Mouse (Mus musculus) MEL (cell line): ENCODE measurements around the gene Comt. TPM values are rescaled to one million over a fixed set of nuclear protein-coding genes. Genes with fewer than 3 reads are reported as not detected.

Experiments
- DNase-seq: peaks from one replicate; pipeline ENCODE4 v3.0.0; 2011; ENCODE audit warnings: low read depth, low spot score
- H3K27ac ChIP-seq: 2 replicates; pipeline ENCODE4 v1.5.1; 2012; ENCODE audit warnings: low read depth, mild to moderate bottlenecking, control low read depth, low read length, moderate library complexity; ENCODE audit not compliant: control insufficient read depth
- H3K27me3 ChIP-seq, 2 experiments: fragments of 150-350 bp in 1 of 2; sonication (generic) in 1 of 2; 2 replicates each; pipeline ENCODE4 v1.6.1; 2012; ENCODE audit warnings: low read length in 2 of 2, mild to moderate bottlenecking in 2 of 2, improper control_type of control experiment in 1 of 2, moderate library complexity in 1 of 2; ENCODE audit not compliant: insufficient read depth in 2 of 2, control insufficient read depth in 1 of 2
- H3K36me3 ChIP-seq, 2 experiments: 2 replicates each; pipeline ENCODE4 v1.6.1; 2012 to 2014; ENCODE audit warnings: low read length in 2 of 2, improper control_type of control experiment in 1 of 2, inconsistent platforms in 1 of 2, mild to moderate bottlenecking in 1 of 2; ENCODE audit not compliant: insufficient read depth in 2 of 2, control insufficient read depth in 1 of 2
- H3K4me1 ChIP-seq, 2 experiments: fragments of 150-350 bp in 1 of 2; sonication (generic) in 1 of 2; 2 replicates each; pipeline ENCODE4 v1.6.1; 2012; ENCODE audit warnings: low read length in 2 of 2, improper control_type of control experiment in 1 of 2, mild to moderate bottlenecking in 1 of 2; ENCODE audit not compliant: insufficient read depth in 2 of 2, control insufficient read depth in 1 of 2
- H3K4me3 ChIP-seq, 2 experiments: fragments of 150-350 bp in 1 of 2; sonication (generic) in 1 of 2; 2 replicates each; pipeline ENCODE4 v1.5.1; 2012; ENCODE audit warnings: low read depth in 2 of 2, low read length in 2 of 2, mild to moderate bottlenecking in 2 of 2, moderate library complexity in 2 of 2, control low read depth in 1 of 2, improper control_type of control experiment in 1 of 2; ENCODE audit not compliant: control insufficient read depth in 1 of 2, insufficient read depth in 1 of 2
- H3K79me2 ChIP-seq: 2 replicates; pipeline ENCODE4 v1.6.1; 2012; ENCODE audit warnings: mild to moderate bottlenecking, low read length, moderate library complexity; ENCODE audit not compliant: control insufficient read depth, poor library complexity, insufficient read depth
- H3K9ac ChIP-seq: 2 replicates; pipeline ENCODE4 v1.6.1; 2012; ENCODE audit warnings: low read depth, mild to moderate bottlenecking, control low read depth, low read length, moderate library complexity; ENCODE audit not compliant: control insufficient read depth, poor library complexity, severe bottlenecking
- H3K9me3 ChIP-seq: fragments of 150-350 bp; sonication (generic); replicated peaks from 2 replicates; pipeline ENCODE4 v1.6.1; 2012; ENCODE audit warnings: mild to moderate bottlenecking, low read length, improper control_type of control experiment, moderate library complexity; ENCODE audit not compliant: insufficient read depth
- BHLHE40 ChIP-seq: IDR thresholded peaks from 2 replicates; pipeline ENCODE4 v1.6.1; 2012; ENCODE audit warnings: low read depth, mild to moderate bottlenecking, inconsistent platforms, low read length, improper control_type of control experiment, borderline replicate concordance
- CHD1 ChIP-seq: IDR thresholded peaks from 2 replicates; pipeline ENCODE4 v1.6.1; 2012; ENCODE audit warnings: low read depth, mild to moderate bottlenecking, inconsistent platforms, low read length, improper control_type of control experiment
- CHD2 ChIP-seq: IDR thresholded peaks from 2 replicates; pipeline ENCODE4 v1.6.1; 2011; ENCODE audit warnings: low read length, improper control_type of control experiment
- CTCF ChIP-seq, 3 experiments: IDR thresholded peaks in 2 of 3; conservative IDR thresholded peaks in 1 of 3; 2 replicates each; pipeline ENCODE4 v1.5.1; 2011 to 2012; ENCODE audit warnings: low read length in 3 of 3, low read depth in 2 of 3, mild to moderate bottlenecking in 2 of 3, improper control_type of control experiment in 1 of 3, inconsistent platforms in 1 of 3, mixed read lengths in 1 of 3, moderate library complexity in 1 of 3; ENCODE audit not compliant: control insufficient read depth in 1 of 3, insufficient read depth in 1 of 3, poor library complexity in 1 of 3, severe bottlenecking in 1 of 3
- ELF1 ChIP-seq: IDR thresholded peaks from 2 replicates; pipeline ENCODE4 v1.6.1; 2014; ENCODE audit warnings: low read depth, mild to moderate bottlenecking, inconsistent platforms, low read length, improper control_type of control experiment, moderate library complexity
- EP300 ChIP-seq, 2 experiments: IDR thresholded peaks; 2 replicates each; pipeline ENCODE4 v1.6.1; 2011; ENCODE audit warnings: improper control_type of control experiment in 2 of 2, low read length in 2 of 2, low read depth in 1 of 2, mild to moderate bottlenecking in 1 of 2
- ETS1 ChIP-seq: IDR thresholded peaks from 2 replicates; pipeline ENCODE4 v1.6.1; 2012; ENCODE audit warnings: low read depth, mild to moderate bottlenecking, inconsistent platforms, low read length, improper control_type of control experiment, moderate library complexity
- GATA1 ChIP-seq: IDR thresholded peaks from 2 replicates; pipeline ENCODE4 v1.6.1; 2011; ENCODE audit warnings: low read depth, low read length, improper control_type of control experiment
- HCFC1 ChIP-seq: IDR thresholded peaks from 2 replicates; pipeline ENCODE4 v1.6.1; 2012; ENCODE audit warnings: low read depth, mild to moderate bottlenecking, inconsistent platforms, low read length, improper control_type of control experiment, moderate library complexity
- JUND ChIP-seq: IDR thresholded peaks from 2 replicates; pipeline ENCODE4 v1.6.1; 2011; ENCODE audit warnings: low read depth, mild to moderate bottlenecking, improper control_type of control experiment, low read length
- KAT2A ChIP-seq: conservative IDR thresholded peaks from 2 replicates; pipeline ENCODE4 v1.6.1; 2012; ENCODE audit warnings: low read depth, low read length, improper control_type of control experiment, inconsistent platforms
- MAFK ChIP-seq: IDR thresholded peaks from 2 replicates; pipeline ENCODE4 v1.6.1; 2011; ENCODE audit warnings: low read depth, mild to moderate bottlenecking, low read length, improper control_type of control experiment, borderline replicate concordance
- MAX ChIP-seq: IDR thresholded peaks from 2 replicates; pipeline ENCODE4 v1.6.1; 2011; ENCODE audit warnings: low read length, improper control_type of control experiment
- MEF2A ChIP-seq: IDR thresholded peaks from 2 replicates; pipeline ENCODE4 v1.6.1; 2014; ENCODE audit warnings: low read depth, mild to moderate bottlenecking, inconsistent platforms, low read length, improper control_type of control experiment; ENCODE audit not compliant: poor library complexity, insufficient replicate concordance, severe bottlenecking; ENCODE audit errors: extremely low read depth
- MXI1 ChIP-seq: IDR thresholded peaks from 2 replicates; pipeline ENCODE4 v1.6.1; 2011; ENCODE audit warnings: mild to moderate bottlenecking, low read depth, low read length, improper control_type of control experiment
- MYB ChIP-seq: IDR thresholded peaks from 2 replicates; pipeline ENCODE4 v1.6.1; 2011; ENCODE audit warnings: mild to moderate bottlenecking, low read depth, low read length, improper control_type of control experiment
- MYC ChIP-seq: IDR thresholded peaks from 2 replicates; pipeline ENCODE4 v1.6.1; 2011; ENCODE audit warnings: low read depth, mild to moderate bottlenecking, low read length, improper control_type of control experiment, moderate library complexity
- NRF1 ChIP-seq: IDR thresholded peaks from 2 replicates; pipeline ENCODE4 v1.6.1; 2014; ENCODE audit warnings: low read depth, mild to moderate bottlenecking, inconsistent platforms, low read length, improper control_type of control experiment, moderate library complexity; ENCODE audit not compliant: poor library complexity, insufficient read depth, severe bottlenecking
- POLR2A ChIP-seq, 2 experiments: IDR thresholded peaks; 2 replicates each; pipeline ENCODE4 v1.6.1; 2011 to 2012; ENCODE audit warnings: low read length in 2 of 2, mild to moderate bottlenecking in 2 of 2, control low read depth in 1 of 2, improper control_type of control experiment in 1 of 2, low read depth in 1 of 2, moderate library complexity in 1 of 2; ENCODE audit not compliant: control insufficient read depth in 1 of 2, insufficient read depth in 1 of 2, poor library complexity in 1 of 2
- POLR2AphosphoS2 ChIP-seq: IDR thresholded peaks from 2 replicates; pipeline ENCODE4 v1.6.1; 2011; ENCODE audit warnings: low read length, improper control_type of control experiment
- POLR2AphosphoS5 ChIP-seq: IDR thresholded peaks from 2 replicates; pipeline ENCODE4 v1.6.1; 2012; ENCODE audit warnings: low read depth, borderline replicate concordance, mild to moderate bottlenecking, inconsistent platforms, low read length, moderate library complexity, mixed read lengths
- SMC3 ChIP-seq: IDR thresholded peaks from 2 replicates; pipeline ENCODE4 v1.6.1; 2011; ENCODE audit warnings: low read depth, low read length, improper control_type of control experiment
- TBP ChIP-seq: IDR thresholded peaks from 2 replicates; pipeline ENCODE4 v1.8.0; 2011; ENCODE audit warnings: low read depth, low read length, improper control_type of control experiment
- UBTF ChIP-seq: IDR thresholded peaks from 2 replicates; pipeline ENCODE4 v1.6.1; 2012; ENCODE audit warnings: low read depth, mild to moderate bottlenecking, inconsistent platforms, low read length, improper control_type of control experiment, moderate library complexity, borderline replicate concordance; ENCODE audit not compliant: insufficient read depth
- USF1 ChIP-seq: IDR thresholded peaks from 2 replicates; pipeline ENCODE4 v1.6.1; 2014; ENCODE audit warnings: low read depth, mild to moderate bottlenecking, inconsistent platforms, low read length, improper control_type of control experiment, moderate library complexity
- ZC3H11A ChIP-seq: IDR thresholded peaks from 2 replicates; pipeline ENCODE4 v1.6.1; 2012; ENCODE audit warnings: low read depth, mild to moderate bottlenecking, inconsistent platforms, low read length, improper control_type of control experiment
- ZMIZ1 ChIP-seq: IDR thresholded peaks from 2 replicates; pipeline ENCODE4 v1.6.1; 2012; ENCODE audit warnings: low read depth, mild to moderate bottlenecking, inconsistent platforms, low read length, improper control_type of control experiment, moderate library complexity
- ZNF384 ChIP-seq: IDR thresholded peaks from 2 replicates; pipeline ENCODE4 v1.6.1; 2012; ENCODE audit warnings: low read depth, mild to moderate bottlenecking, inconsistent platforms, low read length, improper control_type of control experiment
- polyA plus RNA-seq, 2 experiments: library from polyadenylated mRNA; stranded (reverse) in 1 of 2; unstranded in 1 of 2; fragments of >175 nt in 1 of 2; fragments of >200 nt in 1 of 2; gene quantifications; 2 replicates each; pipeline versions ENCODE4 v1.2.1 to v1.2.4; 2012; ENCODE audit warnings: low replicate concordance in 2 of 2, low read depth in 1 of 2; ENCODE audit not compliant: insufficient read length in 2 of 2, insufficient read depth in 1 of 2, missing spikeins in 1 of 2
- total RNA-seq: library from RNA; depleted of rRNA; stranded (reverse); fragments of 300-350 nt; gene quantifications from 2 replicates; pipeline ENCODE4 v1.2.3, GENCODE M21; 2012

Comt gene
- total and polyA plus RNA-seq, 3 experiments, result 62.5 to 71.8 TPM; not detected in 1

DNA sequence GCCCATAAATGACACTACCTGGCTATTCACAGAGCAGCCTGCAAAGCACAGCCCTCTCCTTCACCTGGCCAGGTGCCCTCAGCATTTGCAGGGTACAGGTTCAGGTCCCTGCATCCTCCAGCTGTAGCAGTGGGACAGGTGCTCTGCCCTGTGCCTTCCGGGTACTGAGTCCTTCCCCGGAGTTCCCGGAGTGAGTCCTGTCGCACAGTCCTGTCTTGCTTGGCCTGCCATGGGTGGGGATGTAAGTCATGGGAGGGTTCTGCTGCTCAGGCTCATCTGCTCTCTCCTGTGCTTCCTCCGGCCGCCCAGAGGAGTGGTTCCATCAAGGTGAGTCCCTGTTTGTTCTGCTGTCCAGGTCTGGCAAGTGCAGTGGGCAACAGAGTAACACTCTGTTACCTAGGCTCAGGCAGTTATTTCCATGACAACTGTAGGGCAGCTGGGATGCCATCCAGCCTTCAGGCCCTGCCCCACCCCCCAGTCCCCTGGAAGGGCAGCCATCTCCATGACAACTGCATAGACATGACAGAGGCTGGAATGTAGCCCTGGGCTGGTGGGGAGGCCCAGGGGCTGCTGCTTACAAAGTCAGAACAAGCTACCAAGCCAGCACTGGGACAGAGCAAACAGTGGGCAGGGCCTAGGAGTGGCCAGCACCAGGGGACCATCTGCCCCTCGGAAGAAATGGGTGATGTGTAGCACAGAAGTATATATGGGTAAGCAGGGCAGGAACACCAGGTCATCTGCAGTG, 26.0 kb downstream of the Comt start:
- Histone ChIP-seq H3K9ac (no peak overlapping the region), H3K36me3 (peaks cover 0 to 3% of the 10 kb centered on the region in 2 experiments; a peak in 3 of 4 replicates), H3K27me3 (no peaks in the 10 kb centered on the region)

GRCm38 (mm10) chr16:18400028-18400427, 26.6 kb downstream of the Comt start:
- Histone ChIP-seq H3K27me3 (no peaks in the 10 kb centered on the region), H3K79me2 (no peaks in the 10 kb centered on the region), H3K4me1 (no peaks in the 10 kb centered on the region), H3K9ac (no peak overlapping the region), H3K36me3 (no peaks in the 10 kb centered on the region; a peak in 1 of 4 replicates), H3K4me3 (no peak overlapping the region), H3K9me3 (no peaks in the 10 kb centered on the region), H3K27ac (no peak overlapping the region)
- TF ChIP-seq CTCF (IDR thresholded peaks at IDR 0.05 in 2 of 3, conservative IDR thresholded peaks at IDR 0.05 in 1 of 3; ENCODE audit: control insufficient read depth in 1 of 3, insufficient read depth in 1 of 3, low read depth in 2 of 3, low read length in 3 of 3, poor library complexity in 1 of 3, severe bottlenecking in 1 of 3), result no peak
- no peak for TF ChIP-seq MAX
- no peak for TF ChIP-seq GATA1
- no peak for TF ChIP-seq ETS1
- no peak for TF ChIP-seq ZC3H11A
- no peak for TF ChIP-seq MYB
- no peak for TF ChIP-seq MAFK
- no peak for TF ChIP-seq POLR2A (IDR thresholded peaks at IDR 0.05; ENCODE audit: control insufficient read depth in 1 of 2, insufficient read depth in 1 of 2, low read depth in 1 of 2, low read length in 2 of 2, poor library complexity in 1 of 2)
- no peak for TF ChIP-seq SMC3
- TF ChIP-seq POLR2AphosphoS2, result no peak
- no peak for TF ChIP-seq BHLHE40
- TF ChIP-seq ZMIZ1, result no peak
- TF ChIP-seq ZNF384, result no peak
- no peak for TF ChIP-seq EP300 (IDR thresholded peaks at IDR 0.05; ENCODE audit: low read depth in 1 of 2, low read length in 2 of 2)
- TF ChIP-seq JUND, result no peak
- no peak for TF ChIP-seq HCFC1
- TF ChIP-seq MXI1, result no peak
- TF ChIP-seq POLR2AphosphoS5, result no peak
- TF ChIP-seq KAT2A, result no peak
- no peak for TF ChIP-seq UBTF
- DNase-seq, result no peak

More for the DNA sequence above, 26.0 kb downstream of the Comt start:
- no peaks in the 10 kb centered on the region for H3K9me3 ChIP-seq
- H3K79me2 ChIP-seq, result no peaks in the 10 kb centered on the region
- no peak overlapping the region for H3K4me3 ChIP-seq
- no peak for DNase-seq
- TF ChIP-seq USF1 (no peak), BHLHE40 (no peak), NRF1 (no peak), TBP (no peak), CHD1 (no peak), ZNF384 (no peak), CHD2 (no peak), MEF2A (no peak), ELF1 (no peak), UBTF (no peak), CTCF (IDR thresholded peaks at IDR 0.05 in 2 of 3, conservative IDR thresholded peaks at IDR 0.05 in 1 of 3; ENCODE audit: control insufficient read depth in 1 of 3, insufficient read depth in 1 of 3, low read depth in 2 of 3, low read length in 3 of 3, poor library complexity in 1 of 3, severe bottlenecking in 1 of 3) (no peak), MXI1 (no peak), MYC (no peak)
- H3K27ac ChIP-seq, result no peak overlapping the region
- peaks cover 0 to 5% of the 10 kb centered on the region in 2 experiments; a peak in 2 of 4 replicates for H3K4me1 ChIP-seq
